13 mouse cellular contexts compared by ENCODE assay signal in genomic region chr14:118594463-118594862, GRCm38 (mm10).
DNase-seq lines count a peak whose midpoint lies in the region; ATAC-seq and TF ChIP-seq lines count a peak whose summit lies in the region.
"Had no signal": no experiment of that assay in that cellular context is flagged by ENCODE, and none has a peak within 500 bp of the region (broad histone marks: within the 10 kb centered on the region; RNA-seq: fewer than 3 reads in every experiment).

No protein-coding gene starts in this region.

- 66% methylated on average over 13 of the region's 13 CpGs for WGBS in heart, embryonic 15.5 days
- 75% methylated on average over 13 of the region's 13 CpGs for WGBS in stomach, embryonic 16.5 days
- 69% methylated on average over 13 of the region's 13 CpGs for WGBS in stomach, postnatal 0 days
- 23% methylated on average over 13 of the region's 13 CpGs for WGBS in liver, embryonic 13.5 days (ENCODE audit: insufficient replicate concordance)

- no peak overlapping the region for H3K9ac ChIP-seq in heart, embryonic 15.5 days
- H3K9ac ChIP-seq in stomach, embryonic 16.5 days (ENCODE audit: low read length): no peak overlapping the region
- no peak overlapping the region for H3K9ac ChIP-seq in stomach, postnatal 0 days (ENCODE audit: low read length)
- H3K9ac ChIP-seq in liver, embryonic 13.5 days: no peak overlapping the region
- H3K9ac ChIP-seq: midbrain, embryonic 12.5 days had no signal

- H3K4me2 ChIP-seq in heart, embryonic 15.5 days: peak overlapping the region; percentile 18; the same call in 1 of the 2 replicates
- H3K4me2 ChIP-seq in stomach, embryonic 16.5 days (ENCODE audit: low read depth, low read length): no peak overlapping the region
- H3K4me2 ChIP-seq in stomach, postnatal 0 days (replicated peaks; ENCODE audit: low read depth): no peak overlapping the region
- peak overlapping the region; percentile 32 for H3K4me2 ChIP-seq in liver, embryonic 13.5 days
- H3K4me2 ChIP-seq: midbrain, embryonic 12.5 days had no signal

- H3K4me1 ChIP-seq in heart, embryonic 15.5 days (replicated peaks): 0 out of 2 replicates have a peak, but pooled peaks cover 2% of the 10 kb centered on the region
- peaks cover 9% of the 10 kb centered on the region for H3K4me1 ChIP-seq in stomach, embryonic 16.5 days (ENCODE audit: control insufficient read depth, insufficient read depth, low read length)
- no peaks in the 10 kb centered on the region for H3K4me1 ChIP-seq in stomach, postnatal 0 days (replicated peaks; ENCODE audit: control insufficient read depth, insufficient read depth)
- H3K4me1 ChIP-seq in liver, embryonic 13.5 days (replicated peaks): no peaks in the 10 kb centered on the region

- no peak for DNase-seq in heart, adult 11 months
- DNase-seq in stomach, postnatal 0 days (ENCODE audit: low spot score): no peak
- no peak for DNase-seq in liver, embryonic 13.5 days
- DNase-seq in spleen, postnatal 36 days (ENCODE audit: low spot score in 2 of 2): no peak
- DNase-seq: cerebellum, adult 11 months; kidney, postnatal 4 days had no signal

- no peak for TF ChIP-seq CTCF in stomach, postnatal 0 days (IDR thresholded peaks at IDR 0.05; ENCODE audit: low read depth)

- no peak for ATAC-seq in heart, embryonic 15.5 days (replicated peaks; ENCODE audit: insufficient number of reproducible peaks, insufficient read depth, low FRiP score, low read depth)
- no peak for ATAC-seq in stomach, embryonic 16.5 days (ENCODE audit: insufficient read depth, low FRiP score)
- ATAC-seq in stomach, postnatal 0 days (ENCODE audit: low FRiP score, low TSS enrichment): no peak
- ATAC-seq in liver, embryonic 13.5 days (ENCODE audit: low read depth): 0 out of 2 replicates have a peak, but pooled peaks have one; percentile 20
- ATAC-seq in megakaryocyte-erythroid progenitor cell, adult 5-6 weeks (replicated peaks; ENCODE audit: low FRiP score, low TSS enrichment, poor library complexity, severe bottlenecking): no peak; the same call in 1 of the 2 replicates
- ATAC-seq: activated CD4-positive, CD25-positive, alpha-beta regulatory T cell, adult 4 months; CD4-positive, CD25-positive, alpha-beta regulatory T cell, adult 4 months; inflammation-experienced regulatory T-cells, adult 6 months had no signal

- peak overlapping the region; percentile 20; the same call in 1 of the 2 replicates for H3K27ac ChIP-seq in heart, embryonic 15.5 days
- peak overlapping the region; percentile 17; the same call in 1 of the 2 replicates for H3K27ac ChIP-seq in stomach, embryonic 16.5 days (ENCODE audit: low read length)
- no peak overlapping the region for H3K27ac ChIP-seq in stomach, postnatal 0 days (replicated peaks)
- no peak overlapping the region for H3K27ac ChIP-seq in liver, embryonic 13.5 days
- H3K27ac ChIP-seq: midbrain, embryonic 12.5 days had no signal

- H3K27me3 ChIP-seq in heart, embryonic 15.5 days: peaks cover 5% of the 10 kb centered on the region; the same call in 1 of the 2 replicates
- H3K27me3 ChIP-seq in stomach, embryonic 16.5 days (ENCODE audit: control insufficient read depth, insufficient read depth, low read length): no peaks in the 10 kb centered on the region
- H3K27me3 ChIP-seq in stomach, postnatal 0 days (ENCODE audit: control insufficient read depth, insufficient read depth, low read length): no peaks in the 10 kb centered on the region
- no peaks in the 10 kb centered on the region for H3K27me3 ChIP-seq in liver, embryonic 13.5 days

- 0 out of 2 replicates have a peak overlapping the region, but pooled peaks have one; percentile 8 for H3K4me3 ChIP-seq in heart, embryonic 15.5 days
- H3K4me3 ChIP-seq in stomach, embryonic 16.5 days (replicated peaks; ENCODE audit: low read length): no peak overlapping the region
- H3K4me3 ChIP-seq in stomach, postnatal 0 days (ENCODE audit: low read depth, low read length): no peak overlapping the region
- no peak overlapping the region for H3K4me3 ChIP-seq in liver, embryonic 13.5 days (replicated peaks)
- H3K4me3 ChIP-seq: midbrain, embryonic 12.5 days had no signal

- no peaks in the 10 kb centered on the region for H3K9me3 ChIP-seq in heart, embryonic 15.5 days (replicated peaks)
- H3K9me3 ChIP-seq in stomach, embryonic 16.5 days (replicated peaks; ENCODE audit: control insufficient read depth, low read length): no peaks in the 10 kb centered on the region
- H3K9me3 ChIP-seq in stomach, postnatal 0 days (ENCODE audit: control insufficient read depth, low read length): no peaks in the 10 kb centered on the region
- no peaks in the 10 kb centered on the region for H3K9me3 ChIP-seq in liver, embryonic 13.5 days (replicated peaks)
- H3K9me3 ChIP-seq: midbrain, embryonic 12.5 days had no signal

- no peak for TF ChIP-seq EP300 in stomach, postnatal 0 days (optimal IDR thresholded peaks at IDR 0.05)

- no peaks in the 10 kb centered on the region for H3K36me3 ChIP-seq in heart, embryonic 15.5 days
- H3K36me3 ChIP-seq in stomach, embryonic 16.5 days (ENCODE audit: control insufficient read depth, insufficient read depth, low read length): no peaks in the 10 kb centered on the region
- no peaks in the 10 kb centered on the region for H3K36me3 ChIP-seq in stomach, postnatal 0 days (ENCODE audit: control insufficient read depth, insufficient read depth, low read length)
- H3K36me3 ChIP-seq in liver, embryonic 13.5 days: no peaks in the 10 kb centered on the region; the same call in 1 of the 2 replicates
- H3K36me3 ChIP-seq: midbrain, embryonic 12.5 days had no signal

Comparison
In these comparisons a context has a peak if more than half of its experiments do, and no peak if none do; other contexts are left out.
1. H3K27ac ChIP-seq: peak in heart, embryonic 15.5 days (single experiment) and stomach, embryonic 16.5 days (single experiment); none in stomach, postnatal 0 days (single experiment) and liver, embryonic 13.5 days (single experiment).
2. H3K4me2 ChIP-seq: peak in heart, embryonic 15.5 days (single experiment) and liver, embryonic 13.5 days (single experiment); none in stomach, embryonic 16.5 days (single experiment) and stomach, postnatal 0 days (single experiment).